Mouse (Mus musculus) erythroid progenitor cell, adult 5-6 weeks (primary cell): ENCODE measurements around the gene Dohh. TPM values are rescaled to one million over a fixed set of nuclear protein-coding genes. Genes with fewer than 3 reads are reported as not detected.

ENCODE experiments used
- ATAC-seq: replicated peaks from 2 replicates; pipeline ENCODE4 v1.8.0; 2016; ENCODE audit warnings: moderate number of reproducible peaks, mild to moderate bottlenecking, moderate TSS enrichment, inconsistent platforms; ENCODE audit not compliant: poor library complexity, low FRiP score, severe bottlenecking
- total RNA-seq, 2 experiments: library from RNA; stranded (forward) in 1 of 2; stranded (reverse) in 1 of 2; fragments of 150-400 nt in 1 of 2; fragments of 186-747, 209-891 nt in 1 of 2; gene quantifications; 2 replicates each; pipeline versions ENCODE4 v1.2.3 to v1.2.4; 2015 to 2017; ENCODE audit warnings: low replicate concordance in 2 of 2

Gene Dohh
- total RNA-seq, 2 experiments from 2014 or later = 4.0 to 8.8 TPM

GRCm38 (mm10) chr10:81400371-81401204 is 16.4 kb downstream of the Dohh start:
- no peak for ATAC-seq

GRCm38 (mm10) chr10:81401205-81401520 is 16.9 kb downstream of the Dohh start:
- no peak for ATAC-seq

GRCm38 (mm10) chr10:81401521-81402226 is 17.4 kb downstream of the Dohh start:
- peak; percentile 79 for ATAC-seq

GRCm38 (mm10) chr10:81402227-81402765 is 18.1 kb downstream of the Dohh start:
- ATAC-seq = no peak

GRCm38 (mm10) chr10:81403511-81403910 is 19.3 kb downstream of the Dohh start:
- no peak for ATAC-seq

- no peak for ATAC-seq
These were observed 19.9 kb downstream of the Dohh start for GRCm38 (mm10) chr10:81404082-81404481.

- ATAC-seq = no peak
These were observed 20.5 kb downstream of the Dohh start for GRCm38 (mm10) chr10:81404720-81405119.

GRCm38 (mm10) chr10:81405588-81406201 is 21.5 kb downstream of the Dohh start:
- ATAC-seq = peak; percentile 40; the same call in 1 of the 2 replicates

- no peak for ATAC-seq
These were observed 22.5 kb downstream of the Dohh start for GRCm38 (mm10) chr10:81406504-81407440.

GRCm38 (mm10) chr10:81407539-81408423 is 23.6 kb downstream of the Dohh start:
- ATAC-seq = peak; percentile 57

GRCm38 (mm10) chr10:81408424-81408729 is 24.1 kb downstream of the Dohh start:
- no peak for ATAC-seq

- peak; percentile 73 for ATAC-seq
These were observed 24.7 kb downstream of the Dohh start for GRCm38 (mm10) chr10:81408871-81409291.

- no peak for ATAC-seq
These were observed 25.1 kb downstream of the Dohh start for GRCm38 (mm10) chr10:81409330-81409729.

GRCm38 (mm10) chr10:81410350-81410749 is 26.1 kb downstream of the Dohh start:
- no peak for ATAC-seq

- no peak for ATAC-seq
These were observed 26.8 kb downstream of the Dohh start for GRCm38 (mm10) chr10:81410981-81411380.

- ATAC-seq = no peak
These were observed 27.5 kb downstream of the Dohh start for GRCm38 (mm10) chr10:81411471-81412400.

GRCm38 (mm10) chr10:81412586-81413309 is 28.5 kb downstream of the Dohh start:
- no peak for ATAC-seq
